Mouse (Mus musculus) megakaryocyte progenitor cell, adult 5-6 weeks (primary cell): ENCODE measurements at regions not wholly inside any gene's neighbourhood (a gene's known extent, or its start where the extent isn't known, plus 50 kb on each side); places are given as distances from the start of the nearest gene placed in this dataset.
"Not testable (repeated sequence)": the region's sequence is repeated elsewhere in the genome, so short reads cannot be mapped to it uniquely, and the experiment has no call there.

ENCODE experiments used
- ATAC-seq: replicated peaks from 2 replicates; pipeline ENCODE4 v1.8.0; 2016; ENCODE audit warnings: mild to moderate bottlenecking, moderate TSS enrichment, inconsistent platforms; ENCODE audit not compliant: poor library complexity

DNA sequence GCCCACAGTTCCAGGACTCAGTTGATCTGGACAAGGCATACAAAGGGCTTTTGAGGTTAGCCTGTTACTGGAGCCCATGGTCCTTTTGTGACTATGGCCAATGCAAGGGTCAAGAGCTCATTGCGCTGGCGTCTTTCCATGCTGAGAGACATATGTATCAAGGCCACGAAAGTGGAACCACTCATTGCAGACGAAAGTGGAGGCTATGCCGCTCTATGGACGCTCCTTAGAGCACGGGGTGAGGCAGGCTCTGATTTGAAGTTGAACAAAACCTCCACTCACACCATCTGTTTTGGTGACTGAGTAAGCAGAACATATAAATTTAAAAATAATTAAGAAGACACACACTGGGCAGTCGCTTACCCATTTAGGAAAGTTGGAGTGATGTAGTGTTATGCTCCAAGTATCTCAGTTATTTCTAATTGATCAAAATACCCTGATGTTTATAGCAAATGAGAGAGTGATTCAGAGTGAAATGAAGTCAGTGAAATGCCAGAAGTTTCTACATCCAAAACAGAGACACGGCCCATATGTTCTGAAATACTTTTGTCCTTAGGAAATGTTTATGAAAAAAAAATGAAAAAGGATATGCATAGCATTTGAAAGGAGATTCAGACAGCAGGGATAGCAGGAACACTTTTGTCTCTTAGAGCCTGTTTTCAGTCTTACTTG is 321.8 kb downstream of the Fgf9 start:
- ATAC-seq = no peak

DNA sequence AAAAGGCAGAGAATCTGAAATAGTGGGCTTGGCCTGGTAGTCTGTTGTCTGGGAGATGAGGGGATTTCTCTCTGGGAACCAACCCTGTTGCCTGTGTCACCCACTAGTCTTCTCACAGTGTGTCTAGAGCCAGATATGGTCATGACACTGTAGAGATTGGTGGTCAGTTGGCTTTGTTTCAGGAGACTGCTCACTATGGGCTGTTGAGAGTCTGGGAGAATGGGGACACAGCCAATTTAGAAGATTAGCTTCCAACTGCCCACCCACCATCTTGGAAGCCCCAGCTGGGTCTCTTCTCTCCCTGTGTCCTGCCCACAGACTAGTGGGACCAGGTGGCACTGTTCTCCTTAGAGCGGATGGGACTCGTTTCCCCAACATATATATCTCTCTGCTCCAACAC is 320.4 kb downstream of the Fgf9 start:
- no peak for ATAC-seq

DNA sequence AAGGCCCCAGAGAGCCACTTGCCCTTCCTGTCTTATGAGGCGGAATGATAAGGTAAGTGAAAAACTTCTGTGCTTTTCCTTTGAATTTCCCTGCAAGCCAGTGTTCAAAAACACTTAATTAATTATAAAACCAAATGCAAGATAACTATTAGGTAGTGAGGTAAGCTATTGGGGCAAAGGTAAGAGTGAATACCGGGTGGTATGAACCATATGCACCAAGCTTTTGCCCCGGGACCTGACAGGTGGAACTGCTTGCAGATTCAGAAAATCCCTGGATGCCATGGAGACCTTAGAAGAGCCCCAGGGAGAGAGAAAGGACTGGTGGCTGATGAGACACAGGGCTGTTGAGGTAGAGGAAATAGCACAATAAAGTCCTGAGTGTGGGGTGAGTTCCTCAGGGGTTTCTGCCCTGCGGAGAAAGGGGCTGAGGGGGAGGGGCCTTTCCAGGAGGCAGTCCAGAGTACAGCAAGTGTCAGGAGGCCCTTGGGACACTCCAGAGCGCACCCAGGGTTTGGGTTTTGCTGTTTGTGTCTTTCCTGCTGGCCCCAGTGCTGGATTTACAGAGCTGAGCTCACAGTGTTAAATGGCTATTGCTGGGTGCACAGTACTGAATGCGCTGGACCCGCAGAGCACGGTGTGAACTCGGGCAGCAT is 317.1 kb downstream of the Fgf9 start:
- no peak for ATAC-seq

DNA sequence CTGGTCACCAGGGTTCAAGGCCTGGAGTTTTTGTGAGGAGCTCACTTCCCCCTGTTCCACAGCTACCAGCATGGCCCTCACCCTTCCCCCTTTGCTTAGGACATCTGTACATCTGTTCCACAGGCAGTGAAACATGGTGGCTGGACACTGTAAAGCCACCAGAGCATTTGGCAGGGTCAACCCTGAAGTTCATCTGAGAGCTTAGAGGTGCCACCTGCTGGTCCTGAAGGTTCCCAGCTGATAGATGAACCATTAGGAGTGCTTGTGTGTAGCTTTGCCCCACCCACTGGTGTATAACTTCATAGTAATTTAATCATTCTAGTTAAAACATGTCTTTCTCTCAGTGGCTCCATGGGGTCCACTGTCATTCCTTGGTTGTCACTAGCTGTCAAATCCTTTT is 304.7 kb downstream of the Fgf9 start:
- ATAC-seq = no peak

DNA sequence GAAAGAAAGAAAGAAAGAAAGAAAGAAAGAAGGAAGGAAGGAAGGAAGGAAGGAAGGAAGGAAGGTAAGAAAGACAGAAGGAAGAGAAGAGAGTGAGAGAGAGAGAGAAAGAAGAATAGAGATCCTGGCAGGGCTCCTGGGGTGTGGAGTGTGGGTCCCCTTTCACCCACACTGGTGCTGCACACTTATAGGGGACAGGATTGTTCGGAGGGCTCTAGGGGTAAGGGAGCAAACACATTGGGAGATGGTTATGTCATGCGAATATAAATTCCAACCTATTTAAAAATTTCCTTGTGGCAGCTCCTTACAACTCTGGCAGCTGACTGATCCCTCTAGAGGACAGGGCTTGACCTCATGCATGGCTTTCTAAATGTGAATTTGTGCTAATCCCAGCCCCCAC is 286.5 kb downstream of the Fgf9 start:
- no peak for ATAC-seq

DNA sequence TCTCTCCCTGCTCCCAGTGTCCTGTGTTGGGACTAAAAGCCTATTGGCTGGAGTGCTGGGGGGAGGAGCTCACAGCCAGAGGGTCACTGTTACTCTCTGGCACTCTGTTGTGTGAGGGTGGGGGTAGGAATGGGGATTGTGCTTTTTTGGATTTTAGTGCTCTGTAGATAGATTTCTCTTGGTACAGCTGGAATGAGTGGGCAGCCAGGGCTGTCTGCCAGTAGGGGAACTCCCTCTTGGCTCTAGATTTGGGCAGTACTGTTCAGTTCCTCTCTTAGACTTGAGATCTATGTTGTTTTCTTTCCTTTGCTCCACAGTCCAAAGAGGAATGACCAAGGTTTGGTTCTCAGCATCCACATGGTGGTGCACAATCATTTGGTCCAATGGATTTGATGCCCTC is 282.6 kb downstream of the Fgf9 start:
- no peak for ATAC-seq

DNA sequence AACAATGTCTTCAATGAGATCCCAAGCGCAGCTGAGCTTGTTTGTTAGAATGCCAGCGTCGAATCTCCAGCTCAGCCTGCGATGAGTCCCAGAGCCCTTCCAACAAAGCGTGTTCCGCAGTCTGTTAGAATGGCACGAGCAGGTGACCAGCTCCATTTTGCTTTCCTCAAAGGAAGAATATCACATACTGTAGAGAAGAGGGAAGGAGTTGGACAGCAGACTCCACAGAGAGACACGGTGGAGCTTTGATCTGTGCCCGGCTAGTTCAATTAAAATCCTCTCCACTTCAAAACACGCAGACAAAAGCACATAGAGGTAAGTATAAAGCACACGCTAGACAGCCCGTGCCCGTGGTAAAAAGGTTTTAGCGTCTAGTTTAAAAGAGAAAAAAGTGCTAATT is 265.8 kb downstream of the Fgf9 start:
- ATAC-seq = no peak

DNA sequence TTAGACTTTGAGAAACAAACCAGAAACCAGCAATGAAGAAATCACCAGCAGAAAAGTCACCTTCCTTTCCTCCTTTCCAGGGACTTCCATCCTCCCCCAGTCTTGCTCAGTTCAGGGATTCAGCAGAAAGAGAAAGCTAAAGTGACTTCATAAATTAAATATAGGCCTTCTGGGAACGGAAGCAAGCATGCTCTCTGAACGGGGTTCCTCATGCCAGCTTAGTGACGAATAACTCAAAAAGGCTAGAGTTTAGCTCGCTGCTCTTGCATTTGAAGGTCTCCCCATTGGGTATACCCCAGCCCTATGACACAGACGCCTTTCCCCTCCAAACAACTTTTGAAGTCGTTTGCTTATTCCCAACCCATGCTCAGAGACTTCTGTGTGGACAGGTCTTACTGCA is 252.8 kb downstream of the Fgf9 start:
- ATAC-seq = no peak

DNA sequence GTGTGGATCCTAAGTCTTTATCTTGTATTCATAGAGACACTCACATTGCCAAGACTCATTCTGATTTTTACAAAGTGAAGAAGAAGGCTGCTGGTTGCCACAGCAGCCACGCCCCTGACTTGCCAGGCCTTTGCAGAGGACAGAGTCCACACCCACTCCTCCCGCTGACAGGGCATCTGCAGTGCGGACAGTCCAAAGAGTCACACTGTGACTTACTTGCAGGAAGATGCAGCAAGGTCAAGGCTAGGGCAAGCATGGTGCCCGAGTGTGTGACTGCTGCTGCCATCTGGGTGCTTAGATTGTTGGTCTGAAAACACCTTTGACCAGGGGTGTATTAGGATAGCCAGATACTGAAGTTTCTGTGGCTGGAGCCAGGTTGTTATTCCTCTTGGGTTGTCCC is 252.1 kb downstream of the Fgf9 start:
- ATAC-seq = no peak

DNA sequence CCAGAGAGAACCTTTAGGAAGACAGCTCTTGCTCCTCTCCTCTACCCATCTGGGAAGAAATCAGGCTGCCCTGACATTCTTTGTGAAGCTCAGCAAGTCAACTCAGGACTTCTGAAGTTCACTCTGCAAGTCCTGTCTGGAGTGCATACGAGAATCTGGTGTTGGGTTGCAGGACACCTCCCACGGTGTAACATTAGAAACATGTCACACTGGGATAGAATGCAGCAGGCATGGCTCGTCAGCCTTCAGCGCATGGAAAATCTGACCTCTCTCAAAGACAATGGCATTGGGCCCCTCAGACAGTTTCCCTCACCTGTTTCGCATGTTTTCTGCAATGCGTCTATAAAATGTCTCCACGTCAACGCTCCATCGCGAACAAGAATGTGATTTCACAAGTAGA is 251.5 kb downstream of the Fgf9 start:
- ATAC-seq = no peak

DNA sequence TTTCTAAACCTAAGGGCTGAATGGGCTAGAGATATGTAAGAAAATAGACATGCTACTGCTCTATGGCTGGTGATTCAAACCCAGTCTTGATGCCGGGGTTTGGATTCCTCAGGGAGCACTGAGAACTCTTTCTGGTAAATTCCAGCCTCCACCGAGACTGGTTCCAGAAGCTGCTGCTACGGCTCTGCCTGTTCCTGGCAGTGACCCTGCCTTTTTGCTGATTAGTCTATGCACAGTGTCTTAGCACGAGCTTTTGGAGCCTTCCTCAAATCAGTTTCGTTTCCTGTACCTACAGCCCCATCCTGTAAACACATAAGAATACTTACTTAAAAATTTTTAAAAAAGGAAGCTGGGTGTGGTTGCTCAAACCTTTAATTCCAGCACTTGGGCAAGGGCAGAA is 250.9 kb downstream of the Fgf9 start:
- ATAC-seq = peak; percentile 75

DNA sequence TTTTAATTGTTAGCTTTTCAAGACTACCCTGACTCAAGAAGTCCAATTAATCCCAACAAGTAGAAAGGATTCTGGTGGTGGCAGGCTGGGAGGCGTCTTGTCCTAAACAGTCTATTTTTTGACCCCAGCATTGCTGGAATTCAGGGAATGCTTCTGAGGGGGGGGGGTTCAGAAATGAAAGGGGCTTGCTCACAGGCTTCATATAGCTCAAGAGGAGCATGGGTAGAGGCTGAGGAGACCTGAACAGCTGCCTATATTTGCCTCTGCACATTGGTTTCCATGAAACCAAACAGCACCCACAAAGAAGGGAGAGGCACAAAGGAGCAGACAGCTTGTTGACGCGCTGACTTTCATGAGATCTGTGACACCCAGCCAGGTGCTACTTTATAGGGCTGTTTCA is 247.3 kb downstream of the Fgf9 start:
- no peak for ATAC-seq

DNA sequence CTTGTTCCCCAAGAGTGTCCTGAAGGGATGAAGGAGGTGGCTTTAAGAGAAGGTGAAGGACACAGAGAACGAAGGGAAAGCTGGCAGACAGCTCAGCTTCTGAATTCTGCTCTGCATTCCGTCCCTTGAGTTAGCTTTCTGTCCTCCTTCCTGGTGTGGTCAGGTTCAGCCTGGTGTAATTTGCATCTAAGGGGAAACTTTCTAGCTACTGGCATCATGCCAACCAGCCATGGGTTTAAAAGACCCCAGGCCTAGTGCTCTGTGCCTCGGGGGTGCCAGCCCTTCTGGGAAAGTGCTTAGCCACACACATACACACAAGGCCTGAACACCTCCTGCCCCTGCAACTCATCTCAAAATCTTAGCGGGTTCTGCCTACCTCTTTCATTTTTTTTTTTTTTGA is 246.9 kb downstream of the Fgf9 start:
- ATAC-seq = no peak

DNA sequence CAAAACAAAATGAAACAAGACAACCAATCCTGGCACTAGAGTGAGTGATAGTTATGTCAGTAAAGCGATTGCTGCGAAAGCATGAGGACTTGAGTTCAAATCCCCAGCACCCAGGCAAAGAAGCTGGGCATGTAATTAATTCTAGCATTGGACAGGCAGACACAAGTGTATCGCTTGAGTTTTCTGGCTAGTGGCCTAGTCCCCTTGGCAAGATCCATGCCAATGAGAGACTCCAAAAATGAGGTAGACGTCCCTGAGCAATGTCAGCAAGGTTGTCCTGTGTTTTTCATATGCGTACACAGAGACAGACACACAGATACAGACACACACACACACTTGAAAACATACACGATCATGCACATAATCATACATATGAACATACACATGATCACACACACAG is 237.3 kb downstream of the Fgf9 start:
- ATAC-seq = no peak

DNA sequence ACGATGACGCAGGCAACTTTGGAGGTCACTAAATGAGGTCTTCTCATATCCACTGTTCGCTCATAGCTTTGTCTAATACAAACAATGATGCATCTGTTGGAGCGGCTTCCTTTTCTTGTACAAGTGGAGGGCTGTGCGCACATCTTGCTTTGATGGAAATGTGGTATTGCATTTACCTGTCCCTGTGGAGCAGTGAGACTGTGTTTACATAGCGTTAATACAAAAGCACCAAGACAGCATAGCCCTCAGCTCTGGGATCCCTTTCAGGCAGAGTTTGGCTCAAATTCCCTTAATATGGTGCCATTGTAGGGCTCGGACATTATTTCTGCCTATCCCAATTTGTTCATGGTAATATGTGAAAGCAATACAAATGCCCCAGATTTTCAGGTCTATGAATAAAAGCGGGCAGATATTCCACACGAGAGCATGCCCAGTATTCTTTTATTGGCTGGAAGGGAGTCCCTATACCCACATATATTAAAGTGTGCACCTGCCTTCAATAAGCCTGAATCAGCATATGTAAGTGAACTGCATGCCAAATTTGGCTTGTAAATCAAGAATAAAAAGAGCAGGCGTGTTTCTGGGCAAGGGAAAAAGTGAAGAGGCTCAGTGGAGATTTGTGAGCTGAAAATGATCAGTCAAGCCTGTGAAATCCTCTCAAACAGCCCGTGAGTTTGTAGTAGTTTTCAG is 236.6 kb downstream of the Fgf9 start:
- ATAC-seq = no peak

DNA sequence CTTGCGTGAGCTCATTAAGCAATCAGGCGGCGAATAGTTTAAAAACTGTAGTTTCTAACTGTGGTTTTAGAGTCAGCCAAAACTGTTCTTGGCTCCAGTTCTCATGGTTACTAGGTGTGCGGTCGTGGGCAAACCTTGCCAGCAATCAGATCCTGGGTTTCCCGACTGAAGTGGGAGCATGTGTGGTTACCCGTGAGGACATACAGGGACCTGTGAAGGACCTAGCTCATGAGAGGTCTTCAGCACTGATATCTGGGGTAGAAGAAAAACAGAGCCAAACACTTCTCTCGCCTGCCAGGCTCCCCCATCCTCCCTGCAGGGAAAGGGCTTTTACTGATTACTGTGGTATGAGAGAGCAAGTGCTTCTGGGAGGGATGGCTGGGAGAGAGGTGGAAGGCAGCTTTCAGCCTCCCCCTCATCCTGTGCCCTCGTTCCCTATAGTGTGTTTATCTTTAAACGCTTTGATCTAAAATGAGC is 230.1 kb downstream of the Fgf9 start:
- no peak for ATAC-seq

DNA sequence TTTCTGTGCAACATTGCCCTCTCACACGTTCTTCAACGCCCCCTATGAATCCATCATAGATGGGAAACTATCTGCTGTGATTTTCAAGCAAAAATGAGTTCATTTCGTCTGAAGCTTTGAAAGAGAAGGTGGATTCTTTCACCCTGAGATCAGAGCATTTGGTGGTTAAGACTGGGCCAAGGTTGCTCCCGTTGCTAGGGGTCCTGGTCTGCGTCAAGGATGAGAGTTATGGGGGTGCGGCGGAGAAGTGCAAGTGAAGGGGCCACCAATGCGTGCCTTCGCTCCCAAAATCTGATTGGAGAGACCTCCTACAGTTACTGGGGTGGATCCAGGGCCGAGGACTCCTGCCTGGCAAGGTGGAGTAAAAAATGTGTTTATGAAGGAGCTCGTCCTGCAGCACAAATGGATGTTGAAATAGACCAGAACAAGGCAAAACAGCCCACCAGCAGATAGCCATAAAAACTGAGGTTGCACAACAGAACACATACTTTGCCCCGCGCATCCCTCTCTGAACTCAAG is 215.7 kb downstream of the Fgf9 start:
- ATAC-seq = no peak

DNA sequence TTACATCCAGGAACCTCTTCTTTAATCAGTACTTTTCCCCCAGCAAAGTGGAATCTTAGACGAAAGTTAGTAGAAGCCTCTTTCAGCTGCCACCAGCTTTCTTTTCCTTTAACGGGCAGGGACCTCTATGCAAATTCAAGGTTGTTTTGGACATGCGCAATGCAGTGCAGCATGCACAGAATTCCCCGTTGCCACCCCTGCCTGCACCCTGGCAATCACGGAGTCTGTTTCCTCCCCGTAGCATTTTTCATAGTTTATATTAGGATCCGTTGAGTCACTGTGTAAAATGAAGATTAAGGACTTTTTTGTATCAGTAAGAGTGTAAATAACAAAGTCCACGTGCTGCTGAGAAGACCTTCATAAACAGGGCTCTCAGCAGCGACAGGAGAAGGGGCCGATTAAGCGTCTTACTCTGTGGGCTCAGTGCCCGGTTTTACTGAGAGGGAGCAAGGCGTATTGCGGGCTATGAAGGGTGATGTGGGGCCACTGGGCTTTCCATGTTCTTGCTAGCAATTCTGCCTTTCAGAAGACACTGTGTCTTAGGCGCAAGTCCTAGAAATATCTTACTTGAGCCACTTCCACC is 212.5 kb downstream of the Fgf9 start:
- ATAC-seq = no peak

DNA sequence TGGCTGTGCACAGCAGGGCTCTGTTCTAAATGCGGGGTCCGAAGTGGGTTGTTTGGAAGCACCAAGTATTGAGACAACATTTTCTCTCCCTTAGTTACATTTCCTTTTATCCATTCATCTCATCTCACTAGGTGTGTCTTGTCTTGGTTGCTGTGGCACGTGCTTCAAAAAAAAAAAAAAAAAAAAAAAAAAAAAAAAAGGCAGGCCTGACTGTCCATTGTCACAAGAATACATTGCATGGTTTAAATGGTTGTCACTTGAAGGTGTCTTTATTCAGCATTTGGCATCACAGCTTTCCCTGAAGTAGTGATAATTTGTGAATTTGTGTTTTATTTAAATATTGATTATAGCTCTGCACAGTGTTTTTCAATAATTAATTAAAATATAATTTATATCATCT is 211.9 kb downstream of the Fgf9 start:
- ATAC-seq = no peak

DNA sequence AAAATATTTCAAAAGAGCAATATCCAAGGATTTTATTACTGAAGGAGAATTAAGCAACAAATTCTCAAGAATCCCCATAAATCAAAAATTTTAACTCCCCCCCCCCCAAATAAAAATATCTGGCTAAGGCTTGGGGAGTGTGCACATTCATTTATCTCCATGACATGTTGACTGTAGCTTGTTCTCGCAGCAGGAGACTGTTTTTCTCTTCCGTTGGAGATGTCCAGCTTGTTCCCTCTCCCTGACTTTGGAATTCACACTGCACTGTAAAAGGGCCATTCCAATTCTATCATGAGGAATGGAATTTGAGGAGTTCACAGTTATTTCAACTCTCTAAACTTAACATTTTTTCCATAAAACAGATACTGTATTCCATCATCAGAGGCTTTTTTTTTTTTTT is 204.1 kb downstream of the Fgf9 start:
- ATAC-seq = not testable (repeated sequence)

DNA sequence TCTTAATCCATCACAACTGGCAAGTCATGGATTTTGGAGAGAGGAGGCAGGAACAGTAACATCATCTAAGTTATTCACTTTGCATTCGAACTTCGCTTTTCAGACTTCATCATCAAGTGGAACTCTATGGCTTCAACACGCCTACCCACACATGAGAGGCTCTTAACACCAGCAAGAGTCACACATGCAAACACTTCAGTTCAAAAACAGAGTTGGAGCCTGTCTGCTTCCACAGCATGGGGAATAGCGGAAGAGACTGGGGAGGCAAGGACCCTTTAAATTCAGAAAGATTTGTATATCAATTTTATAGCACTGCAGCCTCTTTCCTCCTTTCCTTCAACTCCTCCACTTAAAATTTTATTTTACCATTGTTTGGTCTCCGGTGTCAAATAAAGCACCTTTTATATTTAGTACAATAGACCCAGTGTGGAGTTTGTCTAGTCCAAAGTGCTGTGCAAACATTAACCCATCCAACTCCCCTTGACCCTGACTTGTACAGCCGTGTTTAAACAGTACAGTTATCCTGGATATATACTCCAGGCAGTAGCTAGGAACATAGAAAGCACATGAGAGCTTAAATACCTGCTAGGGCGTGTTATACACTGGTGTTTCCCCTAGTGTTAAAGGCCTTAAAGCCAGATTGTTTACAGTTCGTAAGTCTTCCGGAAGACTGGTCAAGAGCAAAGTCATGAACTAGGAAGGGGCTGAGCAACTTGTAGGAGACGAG is 203.5 kb downstream of the Fgf9 start:
- no peak for ATAC-seq
